Mouse (Mus musculus) neural tube, embryonic 14.5 days (tissue): ENCODE data around the gene Il17c. TPM values are rescaled to one million over a fixed set of nuclear protein-coding genes. Genes with fewer than 3 reads are reported as not detected.

Source experiments
- ATAC-seq: fragments of 200-750 bp; cut with Nextera tagmentation; 2 replicates; pipeline ENCODE4 v1.8.0; 2017; ENCODE audit warnings: low read depth, mild to moderate bottlenecking, moderate TSS enrichment, moderate library complexity
- H3K27ac ChIP-seq: fragments of 300-500 bp; sonication (generic); 2 replicates; pipeline ENCODE4 v1.5.1; 2014; ENCODE audit warnings: low read depth, mild to moderate bottlenecking, control low read depth, low read length, moderate library complexity, mixed read lengths
- H3K27me3 ChIP-seq: fragments of 300-500 bp; sonication (generic); 2 replicates; pipeline ENCODE4 v1.6.1; 2014; ENCODE audit warnings: low read length; ENCODE audit not compliant: control insufficient read depth, insufficient read depth
- H3K36me3 ChIP-seq: fragments of 300-500 bp; sonication (generic); 2 replicates; pipeline ENCODE4 v1.6.1; 2014; ENCODE audit warnings: low read length, mixed read lengths; ENCODE audit not compliant: control insufficient read depth, insufficient read depth
- H3K4me1 ChIP-seq: fragments of 300-500 bp; sonication (generic); 2 replicates; pipeline ENCODE4 v1.6.1; 2014; ENCODE audit warnings: low read length; ENCODE audit not compliant: control insufficient read depth, insufficient read depth
- H3K4me2 ChIP-seq: fragments of 300-500 bp; sonication (generic); 2 replicates; pipeline ENCODE4 v1.6.1; 2014; ENCODE audit warnings: mild to moderate bottlenecking, low read depth, low read length, control low read depth
- H3K4me3 ChIP-seq: fragments of 300-500 bp; sonication (generic); 2 replicates; pipeline ENCODE4 v1.5.1; 2014; ENCODE audit warnings: low read depth, low read length, control low read depth, mixed read lengths
- H3K9ac ChIP-seq: fragments of 300-500 bp; sonication (generic); replicated peaks from 2 replicates; pipeline ENCODE4 v1.6.1; 2014; ENCODE audit warnings: low read depth, mild to moderate bottlenecking, control low read depth, low read length, mixed read lengths
- H3K9me3 ChIP-seq: fragments of 300-500 bp; sonication (generic); 2 replicates; pipeline ENCODE4 v1.6.1; 2016; ENCODE audit warnings: low read length; ENCODE audit not compliant: control insufficient read depth
- WGBS: fragments of 180-500 bp; shearing (Covaris S2); extraction: QIAGEN DNeasy Blood & Tissue Kit; methylation state at CpG from one replicate; pipeline ENCODE4 v1.1.7; 2014; 5-methylcytosine and 5-hydroxymethylcytosine counted together
- polyA plus RNA-seq: library from polyadenylated mRNA; unstranded; fragments of >200 nt; fragmentation: Nextera tagmentation; extraction: Ambion mirVana; gene quantifications from 2 replicates; pipeline ENCODE4 v1.2.1, GENCODE M21; 2014

Il17c gene
- polyA plus RNA-seq, 1 experiment from 2014 or later = not detected

GRCm38 (mm10) chr8:122426145-122426544 is 4.3 kb downstream of the Il17c start:
- Histone ChIP-seq H3K9ac (no peak overlapping the region), H3K27ac (no peak overlapping the region), H3K36me3 (no peaks in the 10 kb centered on the region), H3K4me2 (no peak overlapping the region), H3K4me3 (no peak overlapping the region), H3K27me3 (no peaks in the 10 kb centered on the region), H3K4me1 (no peaks in the 10 kb centered on the region), H3K9me3 (no peaks in the 10 kb centered on the region)
- ATAC-seq = no peak
- WGBS = 82% methylated on average over 9 of the region's 9 CpGs

GRCm38 (mm10) chr8:122427607-122428006 is 5.8 kb downstream of the Il17c start:
- Histone ChIP-seq H3K9ac (0 out of 2 replicates have a peak overlapping the region, but pooled peaks have one; percentile 11), H3K9me3 (no peaks in the 10 kb centered on the region), H3K27me3 (no peaks in the 10 kb centered on the region), H3K4me2 (no peak overlapping the region), H3K4me1 (no peaks in the 10 kb centered on the region), H3K36me3 (no peaks in the 10 kb centered on the region), H3K4me3 (no peak overlapping the region), H3K27ac (no peak overlapping the region)
- WGBS = 88% methylated on average over 7 of the region's 7 CpGs
- no peak for ATAC-seq

GRCm38 (mm10) chr8:122428163-122428562 is 6.3 kb downstream of the Il17c start:
- Histone ChIP-seq H3K4me2 (no peak overlapping the region), H3K9me3 (no peaks in the 10 kb centered on the region), H3K27ac (no peak overlapping the region), H3K4me1 (no peaks in the 10 kb centered on the region), H3K4me3 (no peak overlapping the region), H3K27me3 (no peaks in the 10 kb centered on the region), H3K9ac (no peak overlapping the region), H3K36me3 (0 out of 2 replicates have a peak, but pooled peaks cover under 1% of the 10 kb centered on the region)
- no peak for ATAC-seq
- whole genome bisulfite sequencing = 96% methylated on average over 9 of the region's 9 CpGs

- ATAC-seq = no peak
These were observed 8.3 kb downstream of the Il17c start for GRCm38 (mm10) chr8:122430058-122430636.

GRCm38 (mm10) chr8:122430646-122431045 is 8.8 kb downstream of the Il17c start:
- Histone ChIP-seq H3K9ac (no peak overlapping the region), H3K4me1 (no peaks in the 10 kb centered on the region), H3K4me3 (no peak overlapping the region), H3K27me3 (no peaks in the 10 kb centered on the region), H3K27ac (no peak overlapping the region), H3K4me2 (no peak overlapping the region), H3K9me3 (no peaks in the 10 kb centered on the region), H3K36me3 (peaks cover 16% of the 10 kb centered on the region)
- ATAC-seq = no peak
- WGBS = 81% methylated on average over 3 of the region's 3 CpGs

More at GRCm38 (mm10) chr8:122430058-122430636, 8.3 kb downstream of the Il17c start:
- Histone ChIP-seq H3K27me3 (no peaks in the 10 kb centered on the region), H3K4me1 (no peaks in the 10 kb centered on the region), H3K4me3 (no peak overlapping the region), H3K4me2 (no peak overlapping the region), H3K9me3 (no peaks in the 10 kb centered on the region), H3K36me3 (peaks cover 16% of the 10 kb centered on the region), H3K9ac (no peak overlapping the region), H3K27ac (no peak overlapping the region)
- WGBS = 90% methylated on average over 10 of the region's 10 CpGs

- no peaks in the 10 kb centered on the region for H3K9me3 ChIP-seq
- H3K4me1 ChIP-seq = no peaks in the 10 kb centered on the region
- H3K27ac ChIP-seq = no peak overlapping the region
- ATAC-seq = no peak
- peak overlapping the region; percentile 44 for H3K9ac ChIP-seq
- H3K4me3 ChIP-seq = peak overlapping the region; percentile 26
- peaks cover 21% of the 10 kb centered on the region for H3K36me3 ChIP-seq
- no peaks in the 10 kb centered on the region for H3K27me3 ChIP-seq
- H3K4me2 ChIP-seq = peak overlapping the region; percentile 50
- WGBS = 35% methylated on average over 18 of the region's 18 CpGs
These were observed 10.0 kb downstream of the Il17c start for GRCm38 (mm10) chr8:122431694-122432442.

GRCm38 (mm10) chr8:122432443-122433268 is 10.8 kb downstream of the Il17c start, which contains the start of gene Cyba:
Gene Cyba (minus strand): TSS chr8:122432930.
- Histone ChIP-seq H3K4me2 (peak within 1 kb of the TSS; percentile 50), H3K4me1 (no peaks in the 10 kb centered on the region), H3K27me3 (no peaks in the 10 kb centered on the region), H3K4me3 (peak within 1 kb of the TSS; percentile 26), H3K36me3 (peaks cover 21% of the 10 kb centered on the region), H3K9ac (peak within 1 kb of the TSS; percentile 44), H3K27ac (0 out of 2 replicates have a peak within 1 kb of the TSS, but pooled peaks have one; percentile 22), H3K9me3 (no peaks in the 10 kb centered on the region)
- WGBS = 5% methylated on average over 44 of the region's 45 CpGs
- ATAC-seq = peak; percentile 68; the same call in 1 of the 2 replicates

GRCm38 (mm10) chr8:122433269-122433905 is 11.6 kb downstream of the Il17c start:
- Histone ChIP-seq H3K27me3 (no peaks in the 10 kb centered on the region), H3K4me3 (no peak overlapping the region), H3K9ac (no peak overlapping the region), H3K36me3 (peaks cover 21% of the 10 kb centered on the region), H3K9me3 (no peaks in the 10 kb centered on the region), H3K4me1 (no peaks in the 10 kb centered on the region), H3K27ac (no peak overlapping the region), H3K4me2 (no peak overlapping the region)
- peak; percentile 36 for ATAC-seq
- 72% methylated on average over 11 of the region's 11 CpGs for WGBS
